Mouse (Mus musculus): Measurements from ENCODE around the gene Cacna1e. TPM values are rescaled to one million over a fixed set of nuclear protein-coding genes. Genes with fewer than 3 reads are reported as not detected.

Cacna1e gene
- polyA plus RNA-seq, 1 experiment from 2014 or later, result 0.05 TPM

- WGBS, result 24% methylated on average over 35 of the region's 35 CpGs
- ATAC-seq (ENCODE audit: low FRiP score, low TSS enrichment), result no peak
- H3K4me3 ChIP-seq (ENCODE audit: low read length), result peak overlapping the region; percentile 40
These were observed 158.7 kb downstream of the Cacna1e start for GRCm38 (mm10) chr1:154725356-154726320.

DNA sequence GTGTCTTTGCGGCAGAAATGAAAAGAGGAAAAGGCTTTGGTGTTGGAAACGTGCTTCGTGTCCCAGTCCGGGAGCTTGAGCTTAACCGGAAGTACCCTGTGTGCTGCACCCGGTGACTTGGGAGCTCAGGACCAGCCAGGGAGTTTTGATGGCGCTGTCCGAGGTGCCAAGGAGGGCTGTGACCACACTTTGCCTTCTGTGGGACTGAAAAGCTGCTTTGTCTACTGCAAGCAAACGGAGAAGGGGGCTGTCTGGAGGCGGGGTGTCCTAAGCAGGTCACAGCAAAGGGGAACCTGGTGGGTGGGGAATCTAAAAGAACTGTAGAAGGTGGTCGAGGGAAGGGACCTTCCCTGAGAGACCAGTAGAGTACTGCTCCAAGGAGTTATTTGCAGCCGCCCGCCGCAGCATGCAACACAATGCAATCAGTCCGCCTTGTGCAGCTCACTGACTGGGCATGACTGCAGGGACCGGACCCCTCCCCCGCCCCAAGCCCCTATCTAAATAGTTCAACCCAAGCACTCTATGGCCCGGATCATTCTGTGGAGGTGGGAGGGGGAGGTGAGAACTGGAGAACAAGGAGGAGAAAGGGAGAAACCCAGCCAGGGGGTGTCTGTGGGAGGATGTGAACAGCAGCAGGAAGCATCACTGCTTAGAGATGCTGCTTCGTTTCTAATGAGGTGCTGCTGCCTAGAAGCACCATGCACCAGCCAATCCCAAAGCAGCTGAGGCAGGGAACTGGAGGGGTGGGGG, 160.6 kb downstream of the Cacna1e start:
- Histone ChIP-seq H3K4me1 (ENCODE audit: insufficient read depth, low read length) (peaks cover 20% of the 10 kb centered on the region), H3K9me3 (ENCODE audit: low read length) (no peaks in the 10 kb centered on the region), H3K4me2 (replicated peaks; ENCODE audit: low read depth, low read length) (peak overlapping the region; percentile 28; the same call in 1 of the 2 replicates), H3K27me3 (ENCODE audit: insufficient read depth, low read length) (peaks cover 61% of the 10 kb centered on the region), H3K9ac (replicated peaks; ENCODE audit: low read length) (no peak overlapping the region), H3K36me3 (ENCODE audit: insufficient read depth, low read length) (no peaks in the 10 kb centered on the region), H3K4me3 (ENCODE audit: low read length) (no peak overlapping the region), H3K27ac (ENCODE audit: low read length) (no peak overlapping the region)
- 3% methylated on average over 19 of the region's 19 CpGs for WGBS
- 0 out of 2 replicates have a peak, but pooled peaks have one; percentile 54 for ATAC-seq (ENCODE audit: low FRiP score, low TSS enrichment)

More at GRCm38 (mm10) chr1:154725356-154726320, 158.7 kb downstream of the Cacna1e start:
- H3K36me3 ChIP-seq (ENCODE audit: insufficient read depth, low read length), result no peaks in the 10 kb centered on the region
- H3K4me2 ChIP-seq (replicated peaks; ENCODE audit: low read depth, low read length), result peak overlapping the region; percentile 64
- H3K9ac ChIP-seq (replicated peaks; ENCODE audit: low read length), result no peak overlapping the region
- no peak overlapping the region for H3K27ac ChIP-seq (ENCODE audit: low read length)
- no peaks in the 10 kb centered on the region for H3K9me3 ChIP-seq (ENCODE audit: low read length)
- H3K4me1 ChIP-seq (ENCODE audit: insufficient read depth, low read length), result peaks cover 20% of the 10 kb centered on the region
- H3K27me3 ChIP-seq (ENCODE audit: insufficient read depth, low read length), result peaks cover 65% of the 10 kb centered on the region

GRCm38 (mm10) chr1:154723078-154723477, 161.2 kb downstream of the Cacna1e start:
- Histone ChIP-seq H3K9me3 (ENCODE audit: low read length) (no peaks in the 10 kb centered on the region), H3K4me3 (ENCODE audit: low read length) (no peak overlapping the region), H3K27ac (ENCODE audit: low read length) (no peak overlapping the region), H3K9ac (replicated peaks; ENCODE audit: low read length) (no peak overlapping the region), H3K27me3 (ENCODE audit: insufficient read depth, low read length) (peaks cover 55% of the 10 kb centered on the region), H3K36me3 (ENCODE audit: insufficient read depth, low read length) (no peaks in the 10 kb centered on the region), H3K4me1 (ENCODE audit: insufficient read depth, low read length) (peaks cover 20% of the 10 kb centered on the region), H3K4me2 (replicated peaks; ENCODE audit: low read depth, low read length) (peak overlapping the region; percentile 28; the same call in 1 of the 2 replicates)
- no peak for ATAC-seq (ENCODE audit: low FRiP score, low TSS enrichment)
- WGBS, result 44% methylated on average over 6 of the region's 6 CpGs

- no peak for ATAC-seq (ENCODE audit: low FRiP score, low TSS enrichment)
- Histone ChIP-seq H3K9ac (replicated peaks; ENCODE audit: low read length) (no peak overlapping the region), H3K36me3 (ENCODE audit: insufficient read depth, low read length) (no peaks in the 10 kb centered on the region), H3K27ac (ENCODE audit: low read length) (no peak overlapping the region), H3K9me3 (ENCODE audit: low read length) (no peaks in the 10 kb centered on the region), H3K27me3 (ENCODE audit: insufficient read depth, low read length) (no peaks in the 10 kb centered on the region), H3K4me2 (replicated peaks; ENCODE audit: low read depth, low read length) (no peak overlapping the region), H3K4me3 (ENCODE audit: low read length) (no peak overlapping the region), H3K4me1 (ENCODE audit: insufficient read depth, low read length) (no peaks in the 10 kb centered on the region)
- WGBS, result 68% methylated on average over 7 of the region's 7 CpGs
These were observed 168.7 kb downstream of the Cacna1e start for GRCm38 (mm10) chr1:154715596-154715995.

GRCm38 (mm10) chr1:154712747-154713146, 171.6 kb downstream of the Cacna1e start:
- Histone ChIP-seq H3K27ac (ENCODE audit: low read length) (no peak overlapping the region), H3K4me3 (ENCODE audit: low read length) (no peak overlapping the region), H3K27me3 (ENCODE audit: insufficient read depth, low read length) (no peaks in the 10 kb centered on the region), H3K9ac (replicated peaks; ENCODE audit: low read length) (no peak overlapping the region), H3K4me1 (ENCODE audit: insufficient read depth, low read length) (no peaks in the 10 kb centered on the region), H3K36me3 (ENCODE audit: insufficient read depth, low read length) (no peaks in the 10 kb centered on the region), H3K9me3 (ENCODE audit: low read length) (no peaks in the 10 kb centered on the region), H3K4me2 (replicated peaks; ENCODE audit: low read depth, low read length) (no peak overlapping the region)
- no peak for ATAC-seq (ENCODE audit: low FRiP score, low TSS enrichment)
- WGBS, result 90% methylated on average over 4 of the region's 4 CpGs

DNA sequence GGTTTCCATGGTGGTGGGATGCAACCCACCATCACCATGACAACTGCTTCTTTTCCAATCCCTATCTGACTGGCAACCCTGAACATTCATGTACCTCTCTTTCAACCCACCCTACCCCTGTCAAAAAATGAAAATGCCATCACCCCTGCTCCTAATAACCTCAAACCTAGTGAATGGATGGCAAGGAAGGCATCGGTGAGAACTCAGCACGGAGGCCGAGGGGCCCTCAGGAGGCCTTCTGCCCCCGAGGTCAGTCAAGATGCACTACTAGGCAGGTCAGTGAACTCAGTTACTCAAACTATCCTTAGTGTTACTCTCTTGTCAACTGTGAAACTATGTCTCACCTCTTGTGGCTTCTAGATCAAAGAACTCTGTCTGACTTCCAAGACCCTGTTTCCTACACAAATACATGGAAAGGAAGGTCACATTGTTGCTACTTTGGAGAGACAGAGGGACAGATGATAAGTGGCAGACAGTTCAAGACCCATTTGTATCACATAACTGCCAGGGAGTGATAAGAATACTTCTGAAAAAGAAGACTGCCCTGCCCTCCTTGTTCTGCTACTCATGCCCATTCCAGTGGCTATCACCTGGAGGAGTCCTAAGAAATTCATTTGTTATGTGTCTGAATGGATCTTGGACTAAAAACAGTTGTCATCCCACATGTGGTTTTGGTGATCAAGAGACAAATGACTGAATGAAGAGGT, 176.6 kb downstream of the Cacna1e start:
- Histone ChIP-seq H3K27me3 (ENCODE audit: insufficient read depth, low read length) (no peaks in the 10 kb centered on the region), H3K36me3 (ENCODE audit: insufficient read depth, low read length) (no peaks in the 10 kb centered on the region), H3K9ac (replicated peaks; ENCODE audit: low read length) (no peak overlapping the region), H3K4me1 (ENCODE audit: insufficient read depth, low read length) (0 out of 2 replicates have a peak, but pooled peaks cover 4% of the 10 kb centered on the region), H3K4me3 (ENCODE audit: low read length) (no peak overlapping the region), H3K9me3 (ENCODE audit: low read length) (no peaks in the 10 kb centered on the region), H3K4me2 (replicated peaks; ENCODE audit: low read depth, low read length) (no peak overlapping the region), H3K27ac (ENCODE audit: low read length) (no peak overlapping the region)
- 71% methylated on average over 4 of the region's 4 CpGs for WGBS
- ATAC-seq (ENCODE audit: low FRiP score, low TSS enrichment), result no peak

GRCm38 (mm10) chr1:154706974-154707373, 177.3 kb downstream of the Cacna1e start:
- Histone ChIP-seq H3K36me3 (ENCODE audit: insufficient read depth, low read length) (no peaks in the 10 kb centered on the region), H3K4me1 (ENCODE audit: insufficient read depth, low read length) (0 out of 2 replicates have a peak, but pooled peaks cover 4% of the 10 kb centered on the region), H3K4me3 (ENCODE audit: low read length) (no peak overlapping the region), H3K9me3 (ENCODE audit: low read length) (no peaks in the 10 kb centered on the region), H3K4me2 (replicated peaks; ENCODE audit: low read depth, low read length) (no peak overlapping the region), H3K27ac (ENCODE audit: low read length) (no peak overlapping the region), H3K27me3 (ENCODE audit: insufficient read depth, low read length) (no peaks in the 10 kb centered on the region), H3K9ac (replicated peaks; ENCODE audit: low read length) (no peak overlapping the region)
- 54% methylated on average over 8 of the region's 8 CpGs for WGBS
- no peak for ATAC-seq (ENCODE audit: low FRiP score, low TSS enrichment)

DNA sequence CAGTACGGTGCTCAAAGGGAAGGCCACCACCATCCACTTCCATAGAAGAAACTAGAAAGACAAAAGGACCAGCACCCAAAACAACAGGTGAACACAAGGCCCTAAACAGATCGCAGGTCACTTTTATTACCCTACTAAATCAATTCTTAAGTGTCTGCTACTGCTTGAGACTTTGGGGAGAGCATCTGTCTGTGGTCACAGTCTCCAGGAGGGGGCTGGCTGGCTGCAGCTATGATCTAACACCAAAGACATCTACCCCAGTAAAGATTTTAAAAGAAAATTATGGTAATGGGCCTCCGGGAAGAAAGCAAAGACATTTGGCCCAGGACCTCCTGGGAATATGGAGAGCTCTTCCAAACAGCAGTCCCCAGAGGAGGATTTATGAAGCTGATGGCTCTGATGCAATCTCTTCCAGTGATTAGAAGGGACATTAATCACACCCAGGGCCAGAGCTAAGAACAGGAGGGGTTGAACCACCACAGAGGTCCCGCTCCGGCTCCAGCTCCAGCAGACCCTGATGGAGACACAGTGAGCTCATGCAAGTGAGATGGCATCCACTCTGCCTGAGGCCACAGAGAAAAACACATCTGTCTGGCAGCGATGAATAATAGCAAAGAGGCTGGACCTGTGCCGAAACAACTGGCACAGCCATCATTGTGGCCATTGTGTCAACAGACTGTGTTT, 178.3 kb downstream of the Cacna1e start:
- peak; percentile 77 for ATAC-seq (ENCODE audit: low FRiP score, low TSS enrichment)
- Histone ChIP-seq H3K4me1 (ENCODE audit: insufficient read depth, low read length) (0 out of 2 replicates have a peak, but pooled peaks cover 4% of the 10 kb centered on the region), H3K27me3 (ENCODE audit: insufficient read depth, low read length) (no peaks in the 10 kb centered on the region), H3K9ac (replicated peaks; ENCODE audit: low read length) (no peak overlapping the region), H3K4me3 (ENCODE audit: low read length) (no peak overlapping the region), H3K36me3 (ENCODE audit: insufficient read depth, low read length) (no peaks in the 10 kb centered on the region), H3K27ac (ENCODE audit: low read length) (no peak overlapping the region), H3K4me2 (replicated peaks; ENCODE audit: low read depth, low read length) (no peak overlapping the region), H3K9me3 (ENCODE audit: low read length) (no peaks in the 10 kb centered on the region)
- WGBS, result 14% methylated on average over 7 of the region's 7 CpGs
